Mouse (Mus musculus) limb, embryonic 12.5 days (tissue): ENCODE results near the gene Plaur. TPM values are rescaled to one million over a fixed set of nuclear protein-coding genes. Genes with fewer than 3 reads are reported as not detected.

Experiments
- ATAC-seq: fragments of 200-750 bp; cut with Nextera tagmentation; 2 replicates; pipeline ENCODE4 v1.8.0; 2017; ENCODE audit warnings: low read depth, moderate TSS enrichment; ENCODE audit not compliant: insufficient number of reproducible peaks, insufficient read depth, low FRiP score, low TSS enrichment
- H3K27ac ChIP-seq: fragments of 300-500 bp; sonication (generic); 2 replicates; pipeline ENCODE4 v1.5.1; 2016; ENCODE audit warnings: mild to moderate bottlenecking, moderate library complexity
- H3K27me3 ChIP-seq: fragments of 300-500 bp; sonication (generic); 2 replicates; pipeline ENCODE4 v1.6.1; 2016; ENCODE audit warnings: mild to moderate bottlenecking, moderate library complexity
- H3K36me3 ChIP-seq: fragments of 300-500 bp; sonication (generic); 2 replicates; pipeline ENCODE4 v1.6.1; 2016; ENCODE audit warnings: mild to moderate bottlenecking, moderate library complexity
- H3K4me1 ChIP-seq: fragments of 300-500 bp; sonication (generic); replicated peaks from 2 replicates; pipeline ENCODE4 v1.6.1; 2016
- H3K4me2 ChIP-seq: fragments of 300-500 bp; sonication (generic); 2 replicates; pipeline ENCODE4 v1.6.1; 2016; ENCODE audit warnings: mild to moderate bottlenecking, moderate library complexity
- H3K4me3 ChIP-seq: fragments of 300-500 bp; sonication (generic); replicated peaks from 2 replicates; pipeline ENCODE4 v1.5.1; 2016; ENCODE audit warnings: mild to moderate bottlenecking
- H3K9ac ChIP-seq: fragments of 300-500 bp; sonication (generic); replicated peaks from 2 replicates; pipeline ENCODE4 v1.6.1; 2016; ENCODE audit warnings: mild to moderate bottlenecking, moderate library complexity
- H3K9me3 ChIP-seq: fragments of 300-500 bp; sonication (generic); 2 replicates; pipeline ENCODE4 v1.6.1; 2016; ENCODE audit warnings: mild to moderate bottlenecking, moderate library complexity
- WGBS: fragments of 180-500 bp; shearing (Covaris S2); methylation state at CpG from one replicate; pipeline ENCODE4 v1.1.7; 2016; 5-methylcytosine and 5-hydroxymethylcytosine counted together
- polyA plus RNA-seq: library from polyadenylated mRNA; unstranded; fragments of >200 nt; fragmentation: Nextera tagmentation; extraction: Ambion mirVana; gene quantifications from 2 replicates; pipeline ENCODE4 v1.2.1, GENCODE M21; 2016

Gene Plaur
- polyA plus RNA-seq, 1 experiment from 2014 or later, result 1.8 TPM

GRCm38 (mm10) chr7:24466835-24467234, 4.6 kb downstream of the Plaur start:
- peaks cover 8% of the 10 kb centered on the region; the same call in 1 of the 2 replicates for H3K27me3 ChIP-seq
- H3K9ac ChIP-seq, result no peak overlapping the region
- WGBS, result 90% methylated on average over 6 of the region's 6 CpGs
- no peak overlapping the region for H3K27ac ChIP-seq
- no peaks in the 10 kb centered on the region for H3K36me3 ChIP-seq
- H3K4me3 ChIP-seq, result no peak overlapping the region
- peaks cover 13% of the 10 kb centered on the region for H3K4me1 ChIP-seq
- H3K9me3 ChIP-seq, result peaks cover 11% of the 10 kb centered on the region; the same call in 1 of the 2 replicates
- H3K4me2 ChIP-seq, result no peak overlapping the region
- no peak for ATAC-seq

- Histone ChIP-seq H3K9ac (no peak overlapping the region), H3K36me3 (no peaks in the 10 kb centered on the region), H3K4me2 (no peak overlapping the region), H3K4me3 (no peak overlapping the region), H3K9me3 (peaks cover 14% of the 10 kb centered on the region; the same call in 1 of the 2 replicates), H3K27ac (no peak overlapping the region), H3K27me3 (no peaks in the 10 kb centered on the region), H3K4me1 (peaks cover 5% of the 10 kb centered on the region)
- ATAC-seq, result no peak
- 83% methylated on average over 5 of the region's 5 CpGs for WGBS
These were observed 5.6 kb downstream of the Plaur start for GRCm38 (mm10) chr7:24467886-24468285.

GRCm38 (mm10) chr7:24469126-24469525, 6.8 kb downstream of the Plaur start:
- Histone ChIP-seq H3K27ac (no peak overlapping the region), H3K4me2 (no peak overlapping the region), H3K4me1 (no peaks in the 10 kb centered on the region), H3K4me3 (no peak overlapping the region), H3K36me3 (no peaks in the 10 kb centered on the region), H3K9me3 (peaks cover 16% of the 10 kb centered on the region; the same call in 1 of the 2 replicates), H3K9ac (no peak overlapping the region), H3K27me3 (no peaks in the 10 kb centered on the region)
- 83% methylated on average over 3 of the region's 3 CpGs for WGBS
- no peak for ATAC-seq

- ATAC-seq, result no peak
These were observed 8.1 kb downstream of the Plaur start for GRCm38 (mm10) chr7:24470356-24470755.

GRCm38 (mm10) chr7:24472442-24472841, 10.2 kb downstream of the Plaur start:
- no peak for ATAC-seq

More at GRCm38 (mm10) chr7:24470356-24470755, 8.1 kb downstream of the Plaur start:
- Histone ChIP-seq H3K9ac (no peak overlapping the region), H3K4me3 (no peak overlapping the region), H3K4me2 (no peak overlapping the region), H3K9me3 (peaks cover 16% of the 10 kb centered on the region; the same call in 1 of the 2 replicates), H3K27ac (no peak overlapping the region), H3K27me3 (no peaks in the 10 kb centered on the region), H3K4me1 (no peaks in the 10 kb centered on the region), H3K36me3 (no peaks in the 10 kb centered on the region)
- 91% methylated on average over 7 of the region's 7 CpGs for WGBS

GRCm38 (mm10) chr7:24472937-24473336, 10.7 kb downstream of the Plaur start:
- WGBS, result 77% methylated on average over 7 of the region's 7 CpGs
- Histone ChIP-seq H3K4me2 (no peak overlapping the region), H3K27ac (no peak overlapping the region), H3K4me3 (no peak overlapping the region), H3K9me3 (peaks cover 16% of the 10 kb centered on the region; the same call in 1 of the 2 replicates), H3K36me3 (no peaks in the 10 kb centered on the region), H3K4me1 (no peaks in the 10 kb centered on the region), H3K27me3 (no peaks in the 10 kb centered on the region), H3K9ac (no peak overlapping the region)
- ATAC-seq, result no peak

More at GRCm38 (mm10) chr7:24472442-24472841, 10.2 kb downstream of the Plaur start:
- Histone ChIP-seq H3K9me3 (peaks cover 16% of the 10 kb centered on the region; the same call in 1 of the 2 replicates), H3K9ac (no peak overlapping the region), H3K27ac (no peak overlapping the region), H3K27me3 (no peaks in the 10 kb centered on the region), H3K36me3 (no peaks in the 10 kb centered on the region), H3K4me2 (no peak overlapping the region), H3K4me3 (no peak overlapping the region), H3K4me1 (no peaks in the 10 kb centered on the region)
- WGBS, result 83% methylated on average over 6 of the region's 6 CpGs

- peaks cover 15% of the 10 kb centered on the region; the same call in 1 of the 2 replicates for H3K9me3 ChIP-seq
- H3K4me3 ChIP-seq, result no peak overlapping the region
- H3K27ac ChIP-seq, result no peak overlapping the region
- no peak for ATAC-seq
- no peak overlapping the region for H3K9ac ChIP-seq
- no peak overlapping the region for H3K4me2 ChIP-seq
- H3K4me1 ChIP-seq, result no peaks in the 10 kb centered on the region
- WGBS, result 58% methylated on average over 10 of the region's 10 CpGs
- no peaks in the 10 kb centered on the region for H3K27me3 ChIP-seq
- no peaks in the 10 kb centered on the region for H3K36me3 ChIP-seq
These were observed 11.7 kb downstream of the Plaur start for GRCm38 (mm10) chr7:24473913-24474529.

- WGBS, result 37% methylated on average over 21 of the region's 21 CpGs
- 0 out of 2 replicates have a peak, but pooled peaks cover 7% of the 10 kb centered on the region for H3K9me3 ChIP-seq
- H3K27me3 ChIP-seq, result 0 out of 2 replicates have a peak, but pooled peaks cover 1% of the 10 kb centered on the region
- no peaks in the 10 kb centered on the region for H3K36me3 ChIP-seq
- no peak overlapping the region for H3K9ac ChIP-seq
- H3K4me1 ChIP-seq, result no peaks in the 10 kb centered on the region
- H3K4me3 ChIP-seq, result no peak overlapping the region
- no peak overlapping the region for H3K27ac ChIP-seq
- no peak overlapping the region for H3K4me2 ChIP-seq
- ATAC-seq, result no peak
These were observed 12.7 kb downstream of the Plaur start for GRCm38 (mm10) chr7:24474811-24475506.

- Histone ChIP-seq H3K4me3 (no peak overlapping the region), H3K27me3 (peaks cover 14% of the 10 kb centered on the region; the same call in 1 of the 2 replicates), H3K9me3 (0 out of 2 replicates have a peak, but pooled peaks cover 7% of the 10 kb centered on the region), H3K4me1 (peaks cover 4% of the 10 kb centered on the region), H3K27ac (no peak overlapping the region), H3K36me3 (no peaks in the 10 kb centered on the region), H3K9ac (no peak overlapping the region), H3K4me2 (no peak overlapping the region)
- ATAC-seq, result no peak
- 88% methylated on average over 8 of the region's 8 CpGs for WGBS
These were observed 14.1 kb downstream of the Plaur start for GRCm38 (mm10) chr7:24476338-24476737.

GRCm38 (mm10) chr7:24476856-24477255, 14.6 kb downstream of the Plaur start:
- Histone ChIP-seq H3K4me2 (no peak overlapping the region), H3K4me3 (no peak overlapping the region), H3K9me3 (0 out of 2 replicates have a peak, but pooled peaks cover 5% of the 10 kb centered on the region), H3K27me3 (peaks cover 14% of the 10 kb centered on the region; the same call in 1 of the 2 replicates), H3K27ac (no peak overlapping the region), H3K4me1 (peaks cover 5% of the 10 kb centered on the region), H3K36me3 (no peaks in the 10 kb centered on the region), H3K9ac (no peak overlapping the region)
- no peak for ATAC-seq
- 84% methylated on average over 7 of the region's 7 CpGs for WGBS

GRCm38 (mm10) chr7:24478911-24479310, 16.6 kb downstream of the Plaur start:
- no peaks in the 10 kb centered on the region for H3K9me3 ChIP-seq
- no peaks in the 10 kb centered on the region for H3K36me3 ChIP-seq
- no peak overlapping the region for H3K4me2 ChIP-seq
- 89% methylated on average over 5 of the region's 5 CpGs for WGBS
- H3K4me3 ChIP-seq, result no peak overlapping the region
- no peak for ATAC-seq
- H3K4me1 ChIP-seq, result peaks cover 16% of the 10 kb centered on the region
- H3K27ac ChIP-seq, result no peak overlapping the region
- peaks cover 32% of the 10 kb centered on the region for H3K27me3 ChIP-seq
- no peak overlapping the region for H3K9ac ChIP-seq
